Mouse (Mus musculus) midbrain, embryonic 15.5 days (tissue): ENCODE data around the gene Agxt. TPM values are rescaled to one million over a fixed set of nuclear protein-coding genes. Genes with fewer than 3 reads are reported as not detected.

Experiments
- ATAC-seq: fragments of 200-750 bp; cut with Nextera tagmentation; replicated peaks from 2 replicates; pipeline ENCODE4 v1.8.0; 2017; ENCODE audit warnings: moderate TSS enrichment
- H3K27ac ChIP-seq: fragments of 300-500 bp; sonication (generic); 2 replicates; pipeline ENCODE4 v1.5.1; 2015; ENCODE audit warnings: mild to moderate bottlenecking, inconsistent platforms
- H3K27me3 ChIP-seq: fragments of 300-500 bp; sonication (generic); replicated peaks from 2 replicates; pipeline ENCODE4 v1.6.1; 2015; ENCODE audit warnings: inconsistent platforms
- H3K36me3 ChIP-seq: fragments of 300-500 bp; sonication (generic); replicated peaks from 2 replicates; pipeline ENCODE4 v1.6.1; 2015; ENCODE audit warnings: inconsistent platforms
- H3K4me1 ChIP-seq: fragments of 300-500 bp; sonication (generic); 2 replicates; pipeline ENCODE4 v1.6.1; 2015; ENCODE audit warnings: inconsistent platforms
- H3K4me2 ChIP-seq: fragments of 300-500 bp; sonication (generic); 2 replicates; pipeline ENCODE4 v1.6.1; 2015; ENCODE audit warnings: inconsistent platforms, mild to moderate bottlenecking, moderate library complexity
- H3K4me3 ChIP-seq: fragments of 300-500 bp; sonication (generic); 2 replicates; pipeline ENCODE4 v1.5.1; 2015; ENCODE audit warnings: mild to moderate bottlenecking, inconsistent platforms
- H3K9ac ChIP-seq: fragments of 300-500 bp; sonication (generic); 2 replicates; pipeline ENCODE4 v1.6.1; 2015; ENCODE audit warnings: mild to moderate bottlenecking, inconsistent platforms
- H3K9me3 ChIP-seq: fragments of 300-500 bp; sonication (generic); 2 replicates; pipeline ENCODE4 v1.6.1; 2016; ENCODE audit warnings: inconsistent platforms
- WGBS: fragments of 180-500 bp; shearing (Covaris S2); methylation state at CpG from one replicate; pipeline ENCODE4 v1.1.7; 2015; ENCODE audit warnings: mixed read lengths; 5-methylcytosine and 5-hydroxymethylcytosine counted together
- polyA plus RNA-seq: library from polyadenylated mRNA; unstranded; fragments of >200 nt; fragmentation: Nextera tagmentation; extraction: Ambion mirVana; gene quantifications from 2 replicates; pipeline ENCODE4 v1.2.1, GENCODE M21; 2015

The Agxt gene
- polyA plus RNA-seq, 1 experiment from 2014 or later, result not detected

DNA sequence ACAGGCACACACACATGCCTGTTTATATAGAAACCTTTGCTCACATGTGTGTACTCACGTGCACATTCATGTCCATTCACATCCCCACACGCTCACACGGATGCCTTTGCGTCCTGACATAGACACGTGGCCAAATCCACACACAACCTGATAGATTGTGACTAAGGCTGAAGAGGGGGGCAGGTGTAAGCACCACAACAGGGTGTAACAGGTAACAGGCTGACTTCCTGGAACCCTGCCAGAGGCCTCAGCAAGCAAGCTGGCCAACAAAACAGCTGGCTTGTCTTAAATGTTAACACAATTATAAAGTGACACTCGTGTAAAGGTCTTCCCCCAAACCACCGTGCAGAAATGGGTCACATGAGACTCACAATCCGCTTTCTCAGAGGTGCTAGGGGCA is 23.9 kb downstream of the Agxt start:
- H3K9ac ChIP-seq, result no peak overlapping the region
- no peak overlapping the region for H3K4me3 ChIP-seq
- no peak overlapping the region for H3K27ac ChIP-seq
- no peaks in the 10 kb centered on the region for H3K27me3 ChIP-seq
- ATAC-seq, result no peak
- no peaks in the 10 kb centered on the region for H3K36me3 ChIP-seq
- 83% methylated on average over 8 of the region's 8 CpGs for WGBS
- no peaks in the 10 kb centered on the region for H3K4me1 ChIP-seq
- no peaks in the 10 kb centered on the region for H3K9me3 ChIP-seq
- no peak overlapping the region for H3K4me2 ChIP-seq

DNA sequence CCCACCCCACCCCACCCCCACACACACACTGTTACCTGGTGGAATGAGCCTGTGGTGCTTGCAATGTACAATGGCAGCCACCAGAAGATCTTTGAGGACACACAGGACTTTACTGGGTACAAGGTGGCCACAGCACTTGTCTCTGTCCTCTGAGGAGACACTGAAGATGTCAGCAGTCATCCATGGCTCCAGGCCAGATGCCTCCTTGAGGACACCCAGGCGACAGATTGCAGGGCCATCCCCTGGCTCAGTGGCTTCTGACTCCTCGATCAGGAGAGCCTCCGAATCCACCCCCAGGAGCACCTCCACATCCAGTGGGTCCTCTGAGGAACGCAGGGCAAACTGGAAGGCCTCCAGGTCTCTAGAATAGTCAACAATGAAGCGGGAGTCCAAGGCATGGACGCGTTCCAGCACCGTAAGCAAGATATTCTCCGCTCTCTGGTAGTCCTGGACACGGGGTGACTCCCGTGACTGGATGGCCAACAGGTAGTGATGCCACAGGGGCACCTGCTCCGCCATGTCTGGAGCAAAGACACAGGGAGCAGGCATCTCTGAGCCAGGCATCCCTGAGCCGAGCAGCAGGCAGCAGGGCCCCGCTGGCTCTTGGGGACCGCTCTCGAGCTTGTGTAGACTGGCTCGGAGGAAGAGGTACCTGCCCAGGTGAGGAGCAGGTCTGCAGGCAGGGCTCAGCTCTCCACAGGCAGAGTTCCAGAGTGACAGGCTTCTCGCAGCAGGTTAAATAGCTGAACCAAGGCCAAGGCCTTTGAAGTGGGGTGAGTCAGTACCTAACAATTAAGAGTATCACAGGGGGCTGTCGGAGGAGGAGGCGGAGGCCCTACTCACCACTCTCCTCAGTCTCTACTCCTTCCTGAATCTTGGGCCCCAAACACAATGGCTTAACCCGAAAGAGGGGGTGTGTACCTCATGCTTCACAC is 24.8 kb downstream of the Agxt start:
- Histone ChIP-seq H3K36me3 (no peaks in the 10 kb centered on the region), H3K9me3 (no peaks in the 10 kb centered on the region), H3K9ac (no peak overlapping the region), H3K4me3 (no peak overlapping the region), H3K4me1 (no peaks in the 10 kb centered on the region), H3K4me2 (no peak overlapping the region), H3K27ac (no peak overlapping the region), H3K27me3 (no peaks in the 10 kb centered on the region)
- WGBS, result 81% methylated on average over 21 of the region's 21 CpGs
- ATAC-seq, result no peak

DNA sequence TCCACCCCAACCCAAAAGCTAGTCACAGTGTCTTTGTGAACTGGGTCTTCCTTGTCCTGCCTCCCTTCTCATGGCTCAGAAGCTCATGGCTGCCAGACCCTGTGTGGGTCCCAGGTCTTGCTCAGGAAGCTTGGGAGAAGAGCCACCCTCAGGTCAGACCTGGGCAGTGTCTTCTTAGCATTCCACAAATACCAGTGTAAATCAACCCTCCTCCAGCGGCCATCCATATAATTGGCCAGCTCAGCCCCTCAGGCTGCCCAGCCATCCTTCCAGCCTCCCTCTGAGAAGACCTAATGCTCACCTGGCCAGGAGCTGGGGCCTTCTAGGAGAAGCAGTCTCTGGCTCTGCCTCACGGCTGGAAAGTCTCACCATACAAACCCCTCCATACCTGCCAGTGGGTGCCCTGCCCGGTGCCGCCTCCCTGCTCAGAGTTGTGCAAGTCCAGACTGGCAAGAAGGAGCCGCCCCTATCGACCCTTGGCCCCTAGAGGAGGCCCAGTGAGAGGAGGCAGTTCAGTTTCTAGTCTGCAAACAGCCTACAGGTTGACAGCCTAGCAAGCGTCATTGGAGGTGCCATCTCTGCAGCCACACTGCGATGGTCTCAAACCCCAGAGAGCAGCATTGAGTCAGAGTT is 25.6 kb downstream of the Agxt start, which contains the start of gene 2310007B03Rik:
Gene 2310007B03Rik (minus strand): TSS at position 448 of the 633 bp plus-strand sequence.
- WGBS, result 82% methylated on average over 8 of the region's 8 CpGs
- Histone ChIP-seq H3K4me3 (no peak within 1 kb of the TSS), H3K36me3 (no peaks in the 10 kb centered on the region), H3K4me2 (no peak within 1 kb of the TSS), H3K27ac (no peak within 1 kb of the TSS), H3K9ac (no peak within 1 kb of the TSS), H3K27me3 (no peaks in the 10 kb centered on the region), H3K4me1 (no peaks in the 10 kb centered on the region), H3K9me3 (no peaks in the 10 kb centered on the region)
- ATAC-seq, result no peak

- Histone ChIP-seq H3K9ac (no peak overlapping the region), H3K9me3 (no peaks in the 10 kb centered on the region), H3K4me1 (no peaks in the 10 kb centered on the region), H3K4me3 (no peak overlapping the region), H3K36me3 (no peaks in the 10 kb centered on the region), H3K4me2 (no peak overlapping the region), H3K27me3 (no peaks in the 10 kb centered on the region), H3K27ac (no peak overlapping the region)
- 71% methylated on average over 8 of the region's 8 CpGs for WGBS
- no peak for ATAC-seq
Observed at GRCm38 (mm10) chr1:93161350-93161749, 26.3 kb downstream of the Agxt start.

GRCm38 (mm10) chr1:93161921-93162320 is 26.9 kb downstream of the Agxt start:
- WGBS, result 80% methylated on average over 10 of the region's 10 CpGs

DNA sequence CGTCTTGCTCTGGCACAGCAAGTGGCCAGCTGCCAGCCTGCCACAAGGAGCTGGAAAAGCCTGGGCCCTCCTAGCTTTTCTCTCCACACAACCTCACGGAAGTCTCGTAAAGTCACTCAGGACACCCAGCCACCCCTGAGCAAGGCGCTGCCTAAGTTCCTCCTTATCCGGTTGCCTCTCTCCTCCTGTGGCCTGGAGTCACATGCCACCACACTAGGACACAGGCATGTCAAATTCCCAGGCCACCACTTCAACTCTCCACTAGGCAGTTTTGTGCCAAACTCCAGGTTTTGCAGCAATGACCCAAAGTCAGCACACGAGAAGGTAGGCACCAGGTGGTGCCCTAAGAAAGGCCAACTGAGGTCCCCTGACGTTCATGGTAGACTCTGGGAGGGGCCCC is 27.5 kb downstream of the Agxt start:
- no peaks in the 10 kb centered on the region for H3K27me3 ChIP-seq
- no peaks in the 10 kb centered on the region for H3K4me1 ChIP-seq
- H3K36me3 ChIP-seq, result no peaks in the 10 kb centered on the region
- ATAC-seq, result no peak
- no peak overlapping the region for H3K9ac ChIP-seq
- no peaks in the 10 kb centered on the region for H3K9me3 ChIP-seq
- no peak overlapping the region for H3K4me2 ChIP-seq
- no peak overlapping the region for H3K4me3 ChIP-seq
- 85% methylated on average over 7 of the region's 7 CpGs for WGBS
- no peak overlapping the region for H3K27ac ChIP-seq

More at GRCm38 (mm10) chr1:93161921-93162320, 26.9 kb downstream of the Agxt start:
- H3K9ac ChIP-seq, result no peak overlapping the region
- no peaks in the 10 kb centered on the region for H3K9me3 ChIP-seq
- no peak overlapping the region for H3K27ac ChIP-seq
- no peak overlapping the region for H3K4me3 ChIP-seq
- H3K36me3 ChIP-seq, result no peaks in the 10 kb centered on the region
- ATAC-seq, result no peak
- no peaks in the 10 kb centered on the region for H3K27me3 ChIP-seq
- no peak overlapping the region for H3K4me2 ChIP-seq
- no peaks in the 10 kb centered on the region for H3K4me1 ChIP-seq

DNA sequence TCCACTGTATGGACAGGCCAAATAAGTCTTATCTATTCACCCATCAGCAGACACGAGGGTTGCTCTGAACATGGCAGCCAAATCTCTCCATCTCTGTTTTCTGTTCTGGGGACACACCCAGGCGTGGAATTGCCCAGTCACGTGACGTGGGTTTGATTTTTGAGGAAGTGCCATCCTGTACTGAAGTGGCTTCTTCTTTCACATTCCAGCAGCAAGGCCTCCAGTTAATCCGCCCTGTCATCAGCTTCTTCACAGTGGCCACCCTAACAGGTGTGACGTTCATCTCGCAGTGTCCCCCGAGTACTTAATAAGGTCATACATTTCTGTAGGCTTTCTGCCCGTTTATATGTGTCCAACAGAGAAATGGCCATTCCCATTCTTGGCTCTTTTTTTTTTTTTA is 30.4 kb downstream of the Agxt start:
- Histone ChIP-seq H3K27ac (no peak overlapping the region), H3K9me3 (no peaks in the 10 kb centered on the region), H3K9ac (no peak overlapping the region), H3K4me2 (no peak overlapping the region), H3K4me1 (no peaks in the 10 kb centered on the region), H3K4me3 (no peak overlapping the region), H3K36me3 (no peaks in the 10 kb centered on the region), H3K27me3 (no peaks in the 10 kb centered on the region)
- WGBS, result 83% methylated on average over 9 of the region's 9 CpGs
- ATAC-seq, result no peak

GRCm38 (mm10) chr1:93166346-93167079 is 31.5 kb downstream of the Agxt start:
- H3K27ac ChIP-seq, result no peak overlapping the region
- no peak overlapping the region for H3K9ac ChIP-seq
- ATAC-seq, result no peak
- H3K4me1 ChIP-seq, result no peaks in the 10 kb centered on the region
- H3K4me3 ChIP-seq, result no peak overlapping the region
- H3K36me3 ChIP-seq, result no peaks in the 10 kb centered on the region
- no peaks in the 10 kb centered on the region for H3K27me3 ChIP-seq
- H3K9me3 ChIP-seq, result no peaks in the 10 kb centered on the region
- 89% methylated on average over 11 of the region's 11 CpGs for WGBS
- H3K4me2 ChIP-seq, result no peak overlapping the region

- no peaks in the 10 kb centered on the region for H3K27me3 ChIP-seq
- H3K27ac ChIP-seq, result no peak within 1 kb of the TSS
- H3K9ac ChIP-seq, result no peak within 1 kb of the TSS
- WGBS, result 26% methylated on average over 10 of the region's 10 CpGs
- H3K4me3 ChIP-seq, result no peak within 1 kb of the TSS
- H3K4me1 ChIP-seq, result no peaks in the 10 kb centered on the region
- H3K4me2 ChIP-seq, result no peak within 1 kb of the TSS
- no peaks in the 10 kb centered on the region for H3K36me3 ChIP-seq
- H3K9me3 ChIP-seq, result no peaks in the 10 kb centered on the region
- ATAC-seq, result peak; percentile 24; the same call in 1 of the 2 replicates
Observed at GRCm38 (mm10) chr1:93168295-93168775, 33.3 kb downstream of the Agxt start, which contains the start of gene Crocc2. TSS of gene Crocc2 (plus strand) at chr1:93168725.

- H3K4me1 ChIP-seq, result peaks cover 15% of the 10 kb centered on the region
- 0 out of 2 replicates have a peak, but pooled peaks cover 4% of the 10 kb centered on the region for H3K27me3 ChIP-seq
- WGBS, result 63% methylated on average over 4 of the region's 4 CpGs
- no peak overlapping the region for H3K9ac ChIP-seq
- H3K4me2 ChIP-seq, result no peak overlapping the region
- H3K36me3 ChIP-seq, result no peaks in the 10 kb centered on the region
- ATAC-seq, result no peak
- H3K9me3 ChIP-seq, result no peaks in the 10 kb centered on the region
- no peak overlapping the region for H3K27ac ChIP-seq
- H3K4me3 ChIP-seq, result no peak overlapping the region
Observed at GRCm38 (mm10) chr1:93173665-93174064, 38.6 kb downstream of the Agxt start.

DNA sequence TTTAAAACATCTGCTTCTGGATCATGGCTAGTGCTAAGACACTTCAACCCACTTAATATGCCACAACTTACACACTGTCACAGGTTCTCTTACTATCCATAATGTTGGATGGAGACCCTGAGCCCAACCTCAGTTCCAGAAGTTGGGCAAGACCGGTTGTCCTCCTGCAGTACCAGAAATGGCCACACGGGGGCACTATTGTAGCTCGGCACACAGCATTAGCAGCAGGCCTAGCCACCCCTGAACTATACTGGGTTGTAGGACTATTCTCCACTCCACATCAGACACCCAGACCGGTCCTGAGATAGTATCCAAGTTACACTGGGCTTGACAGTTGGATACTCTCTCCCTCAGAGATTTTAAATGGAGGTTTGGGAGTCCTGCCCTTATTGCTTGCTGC is 39.4 kb downstream of the Agxt start:
- no peaks in the 10 kb centered on the region for H3K36me3 ChIP-seq
- H3K27ac ChIP-seq, result no peak overlapping the region
- H3K4me2 ChIP-seq, result no peak overlapping the region
- H3K27me3 ChIP-seq, result 0 out of 2 replicates have a peak, but pooled peaks cover 4% of the 10 kb centered on the region
- no peak overlapping the region for H3K4me3 ChIP-seq
- no peaks in the 10 kb centered on the region for H3K9me3 ChIP-seq
- H3K4me1 ChIP-seq, result peaks cover 15% of the 10 kb centered on the region
- WGBS, result 3% methylated on average over 4 of the region's 4 CpGs
- ATAC-seq, result peak; percentile 79
- no peak overlapping the region for H3K9ac ChIP-seq

GRCm38 (mm10) chr1:93175849-93176248 is 40.8 kb downstream of the Agxt start:
- no peak overlapping the region for H3K27ac ChIP-seq
- WGBS, result 20% methylated on average over 6 of the region's 6 CpGs
- ATAC-seq, result no peak
- peaks cover 15% of the 10 kb centered on the region for H3K4me1 ChIP-seq
- H3K4me3 ChIP-seq, result no peak overlapping the region
- no peaks in the 10 kb centered on the region for H3K9me3 ChIP-seq
- H3K36me3 ChIP-seq, result no peaks in the 10 kb centered on the region
- peak overlapping the region; percentile 99 for H3K4me2 ChIP-seq
- 0 out of 2 replicates have a peak, but pooled peaks cover 4% of the 10 kb centered on the region for H3K27me3 ChIP-seq
- H3K9ac ChIP-seq, result no peak overlapping the region
